Mouse (Mus musculus) heart, postnatal 14 days (tissue): Measurements from ENCODE around the gene Atp5g2. TPM values are rescaled to one million over a fixed set of nuclear protein-coding genes. Genes with fewer than 3 reads are reported as not detected.
"Not testable (repeated sequence)": the region's sequence is repeated elsewhere in the genome, so short reads cannot be mapped to it uniquely, and the experiment has no call there.

Experiments
- DNase-seq, 2 experiments: peaks; one replicate each; pipeline ENCODE4 v3.0.0; 2021 to 2022
- intact Hi-C: fragments of 180-260 bp; cut with DNase I; formaldehyde crosslinking; loops from one replicate; pipeline ENCODE4 v1.15.1; 2025
- total RNA-seq, 2 experiments: library from RNA; stranded (reverse); gene quantifications; 2 replicates each; pipeline ENCODE4 v1.2.3; 2021

The Atp5g2 gene
- total RNA-seq, 2 experiments from 2014 or later, result 22.8 to 37.2 TPM

- DNase-seq, result peak; percentile 96 to 97
- intact Hi-C loops, result loop anchor here (2.0 kb wide), 1 partner anchor 46 kb away; the partner anchor contains the start of genes Atf7 and Gm28047
Observed at GRCm38 (mm10) chr15:102670767-102671575, 1.2 kb downstream of the Atp5g2 start.

GRCm38 (mm10) chr15:102670281-102670680 lies 1.9 kb downstream of the Atp5g2 start:
- intact Hi-C loops, result loop anchor here (2.0 kb wide), 1 partner anchor 45 kb away; the partner anchor contains the start of genes Atf7 and Gm28047
- DNase-seq, result peak in 1 of 2 experiments; percentile 28

GRCm38 (mm10) chr15:102669571-102669970 lies 2.6 kb downstream of the Atp5g2 start:
- DNase-seq, result no peak
- intact Hi-C loops, result loop anchor here (2.0 to 5.0 kb wide), 3 partner anchors 77 to 142 kb away; no protein-coding TSS in a partner anchor

- DNase-seq, result peak; percentile 65 to 70
- intact Hi-C loops, result loop anchor here (5.0 kb wide), 2 partner anchors 73 to 138 kb away; no protein-coding TSS in a partner anchor
Observed at GRCm38 (mm10) chr15:102665494-102665893, 6.7 kb downstream of the Atp5g2 start.

- intact Hi-C loops, result no loop called here
- DNase-seq, result no peak
Observed at GRCm38 (mm10) chr15:102663825-102664224, 8.3 kb downstream of the Atp5g2 start.

- DNase-seq, intact Hi-C loops: not testable (repeated sequence)
Observed at GRCm38 (mm10) chr15:102662601-102663000, 9.6 kb downstream of the Atp5g2 start.

GRCm38 (mm10) chr15:102657926-102658381 lies 14.2 kb downstream of the Atp5g2 start:
- intact Hi-C loops, result loop anchor here (2.0 kb wide), 1 partner anchor 31 kb away; no protein-coding TSS in a partner anchor
- no peak for DNase-seq

GRCm38 (mm10) chr15:102656658-102657057 lies 15.5 kb downstream of the Atp5g2 start:
- peak; percentile 28 to 55 for DNase-seq
- intact Hi-C loops, result loop anchor here (2.0 kb wide), 1 partner anchor 30 kb away; no protein-coding TSS in a partner anchor

- intact Hi-C loops, DNase-seq: not testable (repeated sequence)
Observed at GRCm38 (mm10) chr15:102651928-102652660, 20.1 kb downstream of the Atp5g2 start.

GRCm38 (mm10) chr15:102651107-102651506 lies 21.0 kb downstream of the Atp5g2 start:
- no peak for DNase-seq
- intact Hi-C loops, result no loop called here

GRCm38 (mm10) chr15:102635817-102636216 lies 36.3 kb downstream of the Atp5g2 start:
- DNase-seq, result no peak
- intact Hi-C loops, result no loop called here

GRCm38 (mm10) chr15:102634684-102635083 lies 37.5 kb downstream of the Atp5g2 start:
- DNase-seq, result no peak
- intact Hi-C loops, result no loop called here

- DNase-seq, result peak in 1 of 2 experiments; percentile 53
- intact Hi-C loops, result loop anchor here (2.0 kb wide), 2 partner anchors 31 to 45 kb away; no protein-coding TSS in a partner anchor
Observed at GRCm38 (mm10) chr15:102625687-102626055, 46.5 kb downstream of the Atp5g2 start.

GRCm38 (mm10) chr15:102624970-102625686 lies 47.0 kb downstream of the Atp5g2 start, which contains the start of the genes Gm28047 and Atf7:
TSS of gene Gm28047 (minus strand) at chr15:102625067.
TSS of gene Atf7 (minus strand) at chr15:102625464.
- intact Hi-C loops, result loop anchor here (2.0 kb wide), 1 partner anchor 46 kb away; no protein-coding TSS in a partner anchor

GRCm38 (mm10) chr15:102624291-102624969 lies 47.7 kb downstream of the Atp5g2 start:
- DNase-seq, result peak; percentile 19 to 33
- intact Hi-C loops, result loop anchor here (2.0 kb wide), 1 partner anchor 46 kb away; no protein-coding TSS in a partner anchor

More at GRCm38 (mm10) chr15:102624970-102625686, 47.0 kb downstream of the Atp5g2 start, which contains the start of the genes Gm28047 and Atf7:
- peak; percentile 100 for DNase-seq

GRCm38 (mm10) chr15:102623121-102623520 lies 49.0 kb downstream of the Atp5g2 start:
- intact Hi-C loops, result no loop called here
- no peak for DNase-seq

- intact Hi-C loops, result no loop called here
- no peak for DNase-seq
Observed at GRCm38 (mm10) chr15:102622536-102622935, 49.6 kb downstream of the Atp5g2 start.

GRCm38 (mm10) chr15:102620765-102621164 lies 51.4 kb downstream of the Atp5g2 start:
- no peak for DNase-seq
- intact Hi-C loops, result no loop called here

GRCm38 (mm10) chr15:102619486-102619885 lies 52.7 kb downstream of the Atp5g2 start:
- DNase-seq, result no peak
- intact Hi-C loops, result no loop called here
